Mouse (Mus musculus): ENCODE measurements at regions not wholly inside any gene's neighbourhood (a gene's known extent, or its start where the extent isn't known, plus 50 kb on each side); places are given as distances from the start of the nearest gene placed in this dataset.
"Not testable (repeated sequence)": the region's sequence is repeated elsewhere in the genome, so short reads cannot be mapped to it uniquely, and the experiment has no call there.

- no peak for DNase-seq
- intact Hi-C loops (cut with DNase I): no loop called here
These were observed 395.0 kb upstream of the Klhl29 start for GRCm38 (mm10) chr12:5770531-5770930.

GRCm38 (mm10) chr12:5764445-5765170, 389.1 kb upstream of the Klhl29 start:
- DNase-seq: no peak
- intact Hi-C loops (cut with DNase I): no loop called here

GRCm38 (mm10) chr12:5764026-5764425, 388.5 kb upstream of the Klhl29 start:
- intact Hi-C loops (cut with DNase I): no loop called here
- DNase-seq: no peak

- intact Hi-C loops (cut with DNase I): no loop called here
- DNase-seq: peak; percentile 46 to 65
These were observed 386.9 kb upstream of the Klhl29 start for GRCm38 (mm10) chr12:5762306-5762927.

GRCm38 (mm10) chr12:5759485-5759884, 384.0 kb upstream of the Klhl29 start:
- DNase-seq: no peak
- intact Hi-C loops (cut with DNase I): no loop called here

GRCm38 (mm10) chr12:5757766-5758165, 382.3 kb upstream of the Klhl29 start:
- intact Hi-C loops (cut with DNase I): no loop called here
- DNase-seq: peak in 1 of 2 experiments; percentile 15

- intact Hi-C loops (cut with DNase I): no loop called here
- no peak for DNase-seq
These were observed 381.9 kb upstream of the Klhl29 start for GRCm38 (mm10) chr12:5757361-5757760.

- DNase-seq: no peak
- intact Hi-C loops (cut with DNase I): no loop called here
These were observed 378.3 kb upstream of the Klhl29 start for GRCm38 (mm10) chr12:5753831-5754230.

GRCm38 (mm10) chr12:5744086-5744709, 368.7 kb upstream of the Klhl29 start:
- DNase-seq: no peak
- intact Hi-C loops (cut with DNase I): no loop called here

GRCm38 (mm10) chr12:5736066-5736465, 360.6 kb upstream of the Klhl29 start:
- DNase-seq: no peak
- intact Hi-C loops (cut with DNase I): no loop called here

- intact Hi-C loops (cut with DNase I): no loop called here
These were observed 359.4 kb upstream of the Klhl29 start for GRCm38 (mm10) chr12:5734902-5735301.

GRCm38 (mm10) chr12:5723113-5723512, 347.6 kb upstream of the Klhl29 start:
- DNase-seq: no peak
- intact Hi-C loops (cut with DNase I): no loop called here

More at GRCm38 (mm10) chr12:5734902-5735301, 359.4 kb upstream of the Klhl29 start:
- DNase-seq: no peak

- intact Hi-C loops (cut with DNase I): not testable (repeated sequence)
- peak; percentile 14 to 34 for DNase-seq
These were observed 342.0 kb upstream of the Klhl29 start for GRCm38 (mm10) chr12:5717527-5717926.

GRCm38 (mm10) chr12:5698778-5699454, 323.4 kb upstream of the Klhl29 start:
- DNase-seq: peak in 1 of 2 experiments; percentile 5
- intact Hi-C loops (cut with DNase I): no loop called here

GRCm38 (mm10) chr12:5682182-5682581, 306.7 kb upstream of the Klhl29 start:
- intact Hi-C loops (cut with DNase I): no loop called here

GRCm38 (mm10) chr12:5678126-5678525, 302.6 kb upstream of the Klhl29 start:
- DNase-seq; intact Hi-C loops (cut with DNase I): not testable (repeated sequence)

More at GRCm38 (mm10) chr12:5682182-5682581, 306.7 kb upstream of the Klhl29 start:
- no peak for DNase-seq

GRCm38 (mm10) chr12:5668486-5668885, 293.0 kb upstream of the Klhl29 start:
- intact Hi-C loops (cut with DNase I): no loop called here
- DNase-seq: peak; percentile 1 to 3

- DNase-seq: no peak
- intact Hi-C loops (cut with DNase I): no loop called here
These were observed 262.2 kb upstream of the Klhl29 start for GRCm38 (mm10) chr12:5637571-5638275.

- no peak for DNase-seq
- intact Hi-C loops (cut with DNase I): no loop called here
These were observed 258.5 kb upstream of the Klhl29 start for GRCm38 (mm10) chr12:5633971-5634370.

GRCm38 (mm10) chr12:5601084-5601654, 225.7 kb upstream of the Klhl29 start:
- intact Hi-C loops (cut with DNase I): no loop called here
- DNase-seq: no peak
